Mouse (Mus musculus) brain, embryonic 14.5 days (tissue): ENCODE measurements around the gene Stat4.
A peak's percentile ranks its signal among the peaks of the same experiment; 100 is the strongest.

Source experiments
- CTCF ChIP-seq: fragments of 200-500 bp; IDR thresholded peaks from 2 replicates; pipeline ENCODE4 v1.5.1; 2012; ENCODE audit warnings: inconsistent platforms, mild to moderate bottlenecking, moderate library complexity, borderline replicate concordance; ENCODE audit not compliant: insufficient read depth, insufficient read length; ENCODE audit errors: extremely low read depth
- POLR2A ChIP-seq: fragments of 200-500 bp; IDR thresholded peaks from 2 replicates; pipeline ENCODE4 v1.6.1; 2012; ENCODE audit warnings: mild to moderate bottlenecking, inconsistent platforms, borderline replicate concordance; ENCODE audit not compliant: poor library complexity, insufficient read depth, insufficient read length, severe bottlenecking; ENCODE audit errors: extremely low read depth

- TF ChIP-seq CTCF, result peak; percentile 90
- no peak for TF ChIP-seq POLR2A
Observed at GRCm38 (mm10) chr1:52146214-52146970, 159.4 kb downstream of the Stat4 start.
